Mouse (Mus musculus): Measurements from ENCODE around the gene Lap3.

DNA sequence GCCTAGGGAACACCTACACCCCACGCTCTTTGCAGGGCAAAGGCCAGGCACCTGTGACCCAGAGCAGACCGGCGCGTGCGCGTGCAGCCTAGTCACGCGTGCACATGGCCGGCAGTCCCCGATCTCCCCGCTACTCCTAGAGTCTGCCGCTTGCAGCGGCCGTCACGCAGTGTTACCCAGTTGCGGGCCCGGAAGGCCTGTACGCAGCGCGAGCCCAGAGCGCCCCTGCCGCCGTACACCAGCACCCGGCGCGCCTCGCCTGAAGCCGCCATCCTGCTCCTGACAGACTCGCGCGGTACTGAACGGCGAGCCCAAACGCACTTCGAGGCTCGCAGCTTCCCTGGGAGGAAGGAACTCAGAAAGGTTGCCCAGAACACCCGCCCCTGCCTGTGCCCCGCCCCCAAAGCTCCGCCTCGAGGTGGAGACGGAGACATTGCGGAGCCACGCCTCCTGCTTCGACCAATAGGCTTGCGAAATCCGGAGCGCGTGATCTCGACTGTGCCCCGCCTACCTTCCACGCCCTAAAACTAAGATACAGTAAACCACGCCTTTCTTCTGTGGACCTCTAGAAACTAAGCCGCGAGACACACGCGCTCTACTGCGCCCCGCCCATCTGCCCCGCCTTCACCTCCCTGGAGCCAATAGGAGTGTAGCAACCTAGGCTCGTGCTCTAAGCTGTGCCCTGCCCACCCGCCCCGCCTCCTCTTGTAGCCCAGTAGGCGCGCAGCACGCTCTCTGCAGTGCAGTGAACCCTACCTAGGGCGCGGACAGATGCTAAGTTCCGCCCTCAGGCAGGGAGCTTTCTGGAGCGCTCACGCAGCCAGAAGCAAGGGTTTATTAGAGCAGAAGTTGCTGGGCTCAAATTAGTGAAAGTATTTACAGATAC, 43.1 kb upstream of the Lap3 start, which contains the start of gene Qdpr:
- TF ChIP-seq CTCF (IDR thresholded peaks at IDR 0.05; ENCODE audit: low read depth, low read length) = no peak
- no peak for TF ChIP-seq POLR2A (IDR thresholded peaks at IDR 0.05; ENCODE audit: borderline replicate concordance, low read depth, low read length)
